Mouse (Mus musculus) heart, postnatal 36 days (tissue): ENCODE measurements around the gene Fam185a. TPM values are rescaled to one million over a fixed set of nuclear protein-coding genes. Genes with fewer than 3 reads are reported as not detected.

Experiments used
- DNase-seq, 2 experiments: peaks; one replicate each; pipeline ENCODE4 v3.0.0; 2021 to 2022
- intact Hi-C: fragments of 180-260 bp; cut with DNase I; formaldehyde crosslinking; loops from one replicate; pipeline ENCODE4 v1.15.1; 2025
- total RNA-seq, 2 experiments: library from RNA; stranded (reverse); gene quantifications; 2 replicates each; pipeline ENCODE4 v1.2.3; 2021

The Fam185a gene
- 10 to 100 TPM; 18.9 to 19.0 TPM for total RNA-seq

- intact Hi-C loops = loop anchor here (10.0 kb wide), 1 partner anchor 540 kb away; the partner anchor contains the start of genes Phtf2 and Tmem60
- peak; percentile 80 to 86 for DNase-seq
These were observed at the start of gene Fam185a, which contains the start of gene Ccdc146 for GRCm38 (mm10) chr5:21424614-21425602. Fam185a (plus strand) TSS chr5:21424958. Ccdc146 (minus strand) TSS chr5:21424677.

- intact Hi-C loops = no loop called here
- DNase-seq = no peak
These were observed 47.8 kb upstream of the Fam185a start for GRCm38 (mm10) chr5:21376935-21377334.

- no peak for DNase-seq
- intact Hi-C loops = no loop called here
These were observed 46.4 kb upstream of the Fam185a start for GRCm38 (mm10) chr5:21378397-21378796.

- no peak for DNase-seq
- intact Hi-C loops = no loop called here
These were observed 42.8 kb upstream of the Fam185a start for GRCm38 (mm10) chr5:21381986-21382385.

- intact Hi-C loops = no loop called here
- DNase-seq = no peak
These were observed 42.1 kb upstream of the Fam185a start for GRCm38 (mm10) chr5:21382678-21383077.

GRCm38 (mm10) chr5:21383392-21384251, 41.1 kb upstream of the Fam185a start:
- peak in 1 of 2 experiments; percentile 24 for DNase-seq
- intact Hi-C loops = no loop called here

GRCm38 (mm10) chr5:21384252-21384960, 40.4 kb upstream of the Fam185a start:
- DNase-seq = no peak
- intact Hi-C loops = no loop called here

GRCm38 (mm10) chr5:21384976-21385375, 39.8 kb upstream of the Fam185a start:
- intact Hi-C loops = no loop called here
- DNase-seq = no peak

DNA sequence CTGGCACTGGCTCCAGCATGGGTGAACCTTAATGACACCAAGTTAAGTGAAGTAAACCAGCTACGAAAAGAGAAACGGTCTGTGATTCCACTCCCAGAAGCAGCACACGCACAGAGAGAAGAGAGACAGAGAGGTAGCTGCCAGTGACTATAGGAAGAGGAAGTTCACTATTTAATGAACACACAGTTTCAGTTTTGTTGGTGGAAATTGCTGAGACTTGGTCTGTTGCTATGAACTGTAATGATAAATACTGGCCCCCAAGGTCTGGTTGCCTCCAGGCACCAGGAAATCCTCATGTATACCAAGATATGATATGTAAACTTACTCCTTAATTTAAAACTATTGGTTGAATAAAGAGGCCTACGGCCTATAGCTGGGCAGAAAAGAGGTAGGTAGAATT, 38.3 kb upstream of the Fam185a start:
- intact Hi-C loops = no loop called here
- DNase-seq = no peak

DNA sequence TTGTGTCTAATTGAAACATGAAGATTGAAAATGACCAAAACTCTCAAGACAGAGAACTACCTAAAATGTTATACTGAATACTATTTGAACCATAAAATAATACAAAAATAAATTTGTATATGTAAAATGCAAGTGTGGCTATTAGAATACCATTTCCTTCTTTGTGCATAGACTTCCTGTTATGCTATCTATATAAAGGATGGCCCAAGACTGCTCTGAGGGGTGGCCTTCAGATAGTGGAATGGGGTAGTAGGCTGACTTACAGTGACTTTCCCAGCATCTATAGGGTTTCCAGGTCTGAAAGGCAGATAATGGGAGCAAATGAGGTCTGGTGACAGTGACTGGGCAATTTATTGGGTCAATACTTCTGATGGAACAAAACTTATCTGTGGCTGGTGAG, 37.4 kb upstream of the Fam185a start:
- DNase-seq = no peak

DNA sequence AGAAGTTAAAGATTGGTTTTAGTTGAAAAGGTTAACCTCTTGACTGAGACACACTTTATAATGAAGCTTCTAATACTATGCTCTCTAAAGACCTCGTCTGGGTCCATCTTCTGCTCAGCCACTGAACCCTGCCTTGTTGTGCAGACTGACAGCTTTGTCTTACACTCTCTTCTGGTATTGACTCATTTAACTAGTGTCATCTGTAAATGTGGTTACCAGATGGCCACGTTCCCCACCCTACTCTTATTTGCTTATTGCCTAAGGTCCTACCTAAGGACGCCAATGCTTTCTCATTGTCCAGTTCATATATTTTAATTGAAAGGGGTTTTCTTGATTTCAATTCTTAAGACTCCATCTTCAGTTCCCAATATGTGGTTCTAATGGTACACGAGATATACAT, 35.9 kb upstream of the Fam185a start:
- no peak for DNase-seq
- intact Hi-C loops = no loop called here

More for the DNA sequence above, 37.4 kb upstream of the Fam185a start:
- intact Hi-C loops = no loop called here

DNA sequence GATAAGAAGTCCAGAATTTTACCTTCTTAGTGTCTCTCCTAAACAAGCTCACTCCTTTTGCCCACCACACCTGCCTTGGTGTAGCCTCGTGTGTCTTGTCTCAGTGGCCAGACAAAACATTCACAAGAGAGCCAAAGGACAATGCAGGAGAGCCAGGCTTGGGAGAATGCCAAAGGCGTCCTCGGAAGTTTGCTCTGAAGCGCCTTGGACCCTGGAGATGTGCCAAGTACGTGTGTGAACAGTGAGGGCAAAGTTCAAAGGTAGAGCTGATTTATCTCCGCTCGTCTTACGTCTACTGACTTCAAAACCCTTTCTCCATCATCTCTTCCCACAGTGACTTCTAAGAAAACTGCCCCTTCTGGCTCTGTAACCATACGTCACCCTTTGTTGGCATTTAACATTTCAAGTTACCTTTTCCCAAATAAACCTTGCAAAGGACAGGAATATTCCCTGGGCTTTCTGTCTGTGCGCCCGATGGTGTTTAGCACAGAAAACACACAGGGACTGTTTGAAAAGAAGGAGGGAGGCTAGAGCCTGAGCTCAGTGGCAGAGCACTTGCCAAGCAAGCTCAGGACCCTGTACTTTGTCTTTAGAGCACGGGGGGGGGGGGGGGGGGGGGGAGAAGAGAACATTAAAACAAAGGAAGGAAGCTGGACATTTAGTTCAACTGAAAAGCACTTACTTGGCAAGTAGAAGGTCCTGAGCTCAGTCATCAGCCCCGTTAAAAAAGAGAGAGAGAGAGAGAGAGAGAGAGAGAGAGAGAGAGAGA, 33.0 kb upstream of the Fam185a start:
- intact Hi-C loops = no loop called here
- no peak for DNase-seq

GRCm38 (mm10) chr5:21394562-21394961, 30.2 kb upstream of the Fam185a start:
- DNase-seq = no peak
- intact Hi-C loops = no loop called here

DNA sequence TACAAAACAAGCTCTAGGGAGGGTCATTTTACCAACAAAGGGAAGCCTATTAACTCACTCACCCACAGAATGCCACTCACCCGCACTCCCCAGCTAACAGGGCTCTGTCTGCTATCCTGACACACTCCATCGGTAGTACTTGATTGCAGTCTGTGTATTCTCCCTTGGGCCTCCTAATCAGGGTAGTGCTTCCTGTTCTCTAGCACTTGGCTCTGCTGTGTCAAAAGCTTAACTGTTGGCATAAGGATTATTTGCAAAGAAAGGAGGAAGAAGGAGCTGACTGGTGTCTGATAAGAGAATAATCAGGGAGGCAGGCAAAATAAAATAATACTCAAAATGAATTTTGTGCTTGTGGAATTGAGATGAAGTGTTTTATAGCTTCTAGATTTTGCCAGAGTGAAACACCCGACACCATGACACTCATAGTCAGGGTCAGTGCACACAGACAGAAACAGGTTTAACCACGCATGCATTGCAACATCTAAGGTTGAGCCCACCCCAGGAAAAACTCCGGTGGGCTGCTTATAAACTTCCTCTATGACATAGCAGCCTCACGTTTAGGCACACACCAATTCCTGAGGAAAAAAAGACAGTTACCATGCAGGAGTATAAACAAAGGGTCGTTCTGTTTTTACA, 29.4 kb upstream of the Fam185a start:
- DNase-seq = no peak

GRCm38 (mm10) chr5:21411261-21411666, 13.5 kb upstream of the Fam185a start:
- DNase-seq = peak in 1 of 2 experiments; percentile 14
- intact Hi-C loops = no loop called here

More for the DNA sequence above, 29.4 kb upstream of the Fam185a start:
- intact Hi-C loops = no loop called here

- intact Hi-C loops = no loop called here
- no peak for DNase-seq
These were observed 12.7 kb upstream of the Fam185a start for GRCm38 (mm10) chr5:21412056-21412455.

DNA sequence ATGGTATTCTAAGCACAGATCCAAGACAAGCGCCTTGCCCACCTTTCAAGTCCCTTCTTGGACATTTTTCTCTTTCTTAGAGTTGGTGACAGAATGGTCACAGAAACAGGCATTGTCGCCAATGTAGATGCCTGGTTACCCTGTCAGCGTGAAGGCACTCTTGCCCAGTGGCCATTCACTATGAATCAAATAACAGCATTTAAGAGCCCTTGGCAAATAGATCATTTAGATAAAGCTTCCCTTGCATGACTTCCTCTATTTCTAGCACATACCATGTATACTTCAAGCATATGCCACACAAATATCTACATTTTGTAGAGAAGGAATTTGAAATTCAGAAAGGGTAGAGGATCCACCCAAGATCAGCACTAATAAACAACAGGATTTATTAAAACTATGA, 11.4 kb upstream of the Fam185a start:
- DNase-seq = no peak
- intact Hi-C loops = no loop called here

DNA sequence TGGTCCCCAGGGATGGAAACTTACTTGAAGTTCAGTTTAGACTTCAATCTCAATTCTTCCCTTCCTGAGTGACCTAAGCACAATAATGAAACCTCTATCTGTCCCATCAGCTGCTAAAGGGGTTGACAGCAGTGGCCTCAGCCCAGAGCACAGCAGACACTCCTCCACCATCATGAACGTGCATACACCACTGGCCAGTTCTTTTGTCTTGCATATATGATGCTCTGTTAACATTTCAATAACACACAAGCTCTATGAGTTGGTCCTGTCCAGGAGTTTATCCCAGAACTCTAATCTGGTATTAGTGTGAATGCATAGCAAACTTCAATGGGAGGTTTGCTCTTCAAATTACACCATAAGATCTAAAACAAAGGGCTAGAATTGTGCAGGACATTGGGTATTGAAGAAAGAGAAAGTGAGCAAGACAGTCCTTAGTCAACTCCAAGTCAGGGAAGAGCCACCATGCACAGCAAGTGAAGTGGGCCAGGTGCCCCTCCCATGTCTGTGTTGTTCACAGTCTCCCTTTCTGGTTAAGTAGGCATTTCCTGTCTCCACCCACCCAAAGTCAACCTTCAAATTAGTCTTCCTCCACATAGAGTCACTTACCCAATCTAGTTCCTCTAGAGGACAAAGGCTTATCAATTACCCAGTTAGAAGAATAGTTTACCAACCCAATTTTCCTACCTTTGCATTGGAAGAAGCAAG, 10.5 kb upstream of the Fam185a start:
- intact Hi-C loops = no loop called here
- no peak for DNase-seq

- DNase-seq = no peak
- intact Hi-C loops = no loop called here
These were observed 6.1 kb upstream of the Fam185a start for GRCm38 (mm10) chr5:21418613-21419012.
